Mouse (Mus musculus) right cerebral cortex, adult 18-20 months (tissue): ENCODE measurements at regions not wholly inside any gene's neighbourhood (a gene's known extent, or its start where the extent isn't known, plus 50 kb on each side); places are given as distances from the start of the nearest gene placed in this dataset.

ENCODE experiments used
- DNase-seq: peaks from one replicate; pipeline ENCODE4 v3.0.0; 2022; ENCODE audit warnings: mixed read lengths

GRCm38 (mm10) chr7:145102692-145103091 lies 105.2 kb downstream of the 1810010D01Rik start:
- DNase-seq = no peak

- DNase-seq = no peak
These were observed 105.7 kb downstream of the 1810010D01Rik start for GRCm38 (mm10) chr7:145102216-145102615.

- no peak for DNase-seq
These were observed 109.6 kb downstream of the 1810010D01Rik start for GRCm38 (mm10) chr7:145098335-145098734.

DNA sequence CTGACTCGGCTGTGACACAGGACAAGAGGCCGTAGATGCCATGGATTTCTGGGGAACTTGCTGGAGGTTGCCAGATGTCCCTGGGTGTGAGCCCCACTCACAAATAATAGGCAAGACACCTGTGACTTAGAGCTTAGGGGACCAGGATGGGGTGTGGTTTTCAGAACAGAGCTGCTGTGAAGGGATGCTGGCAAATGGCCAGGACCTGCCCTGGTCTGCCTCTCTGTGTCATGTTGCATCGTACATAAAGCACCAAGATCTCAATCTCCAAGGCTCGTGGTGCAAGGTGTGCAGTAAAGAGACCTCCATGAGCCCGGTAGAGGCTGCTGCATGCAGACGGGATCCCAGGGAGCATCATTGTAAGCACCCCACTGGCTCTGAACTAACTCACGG lies 113.8 kb downstream of the 1810010D01Rik start:
- DNase-seq = no peak

DNA sequence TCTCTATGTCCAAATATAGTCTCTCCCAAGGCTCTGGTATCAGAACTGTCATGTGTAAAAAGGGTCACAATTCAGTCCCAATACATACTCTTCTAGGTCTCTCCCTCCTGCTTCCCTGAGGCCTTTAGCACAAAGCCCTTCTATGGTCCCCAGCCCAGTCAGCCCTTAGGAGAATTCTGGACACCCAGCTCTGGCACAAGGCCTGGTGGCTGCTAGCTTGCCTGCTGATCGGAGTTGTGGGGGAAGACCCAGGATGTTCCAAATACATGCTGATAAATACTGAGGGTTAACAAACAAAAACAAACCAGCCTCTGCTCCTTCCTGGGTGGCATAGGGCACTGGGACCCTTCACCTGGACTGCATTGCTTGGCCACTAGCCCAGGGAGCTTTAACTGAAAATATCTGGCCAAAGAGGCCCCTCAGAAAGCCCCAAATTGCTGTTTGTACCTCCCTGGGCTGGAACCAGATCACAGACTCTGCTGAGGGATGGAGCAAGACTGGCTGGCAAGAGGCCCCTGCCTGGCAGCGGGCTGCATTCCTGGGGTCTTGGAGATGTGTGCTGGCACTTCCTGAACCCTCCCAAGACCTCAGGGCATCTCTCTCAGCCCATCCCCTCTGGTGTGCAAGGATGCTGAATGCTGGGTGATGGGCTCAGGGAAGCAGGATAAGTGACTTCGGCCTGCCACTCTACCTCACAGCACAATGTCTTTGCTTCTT lies 114.3 kb downstream of the 1810010D01Rik start:
- no peak for DNase-seq

DNA sequence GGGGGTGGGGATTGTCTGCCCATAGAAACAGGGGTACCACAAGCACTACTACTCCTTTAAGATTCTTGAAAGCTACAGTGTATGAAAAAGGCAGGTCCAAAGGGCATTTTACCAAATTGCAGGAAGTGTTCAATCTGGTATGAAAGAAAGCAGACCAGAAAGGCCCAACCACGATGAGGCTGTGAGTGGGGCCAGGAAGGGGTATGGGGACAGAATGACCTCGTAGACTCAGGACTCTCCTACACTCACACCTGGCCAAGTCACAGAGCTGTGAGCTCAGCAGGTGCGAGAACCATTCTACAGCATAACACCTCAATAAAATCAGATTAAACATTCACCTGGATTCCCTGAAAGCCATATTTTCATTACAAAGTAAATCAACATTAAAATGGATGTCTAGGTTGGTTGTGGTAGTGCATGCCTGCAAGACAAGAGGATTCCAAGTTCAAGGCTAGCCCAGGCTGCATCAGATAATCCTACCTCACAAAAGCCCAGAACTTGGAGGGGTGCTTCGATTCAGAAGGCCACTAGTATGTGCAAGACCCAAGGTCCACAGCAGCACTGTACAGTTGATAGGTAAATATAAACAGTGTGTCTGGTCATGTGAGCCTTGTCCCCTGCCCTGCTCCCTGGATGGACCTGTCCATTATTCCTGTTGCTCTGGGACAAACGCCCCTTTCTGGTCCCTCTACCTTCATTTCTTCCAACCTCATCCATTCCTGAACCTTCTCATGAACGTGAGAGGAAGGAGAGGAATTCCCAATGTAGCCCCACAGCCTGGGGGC lies 115.3 kb downstream of the 1810010D01Rik start:
- no peak for DNase-seq

GRCm38 (mm10) chr7:145090849-145091248 lies 117.1 kb downstream of the 1810010D01Rik start:
- DNase-seq = no peak

DNA sequence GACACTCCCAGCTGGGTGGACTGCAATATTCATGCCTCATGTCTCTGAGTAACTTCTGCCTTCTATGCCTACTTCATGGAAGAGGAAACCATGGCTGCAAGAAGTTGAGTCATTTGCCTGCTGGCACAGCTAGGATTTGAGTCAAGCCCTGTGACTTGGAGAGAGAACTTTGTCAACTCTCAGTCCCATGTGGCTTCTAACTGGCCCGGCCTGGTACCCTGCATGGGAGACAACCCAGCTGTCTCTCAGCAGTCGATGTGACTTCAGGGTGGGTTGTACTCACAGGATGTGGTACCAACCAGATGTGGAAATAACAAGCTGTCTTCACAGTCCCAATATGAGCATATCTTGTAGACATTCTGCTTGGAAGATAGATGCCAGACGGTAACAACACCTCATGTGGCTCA lies 118.6 kb downstream of the 1810010D01Rik start:
- DNase-seq = no peak

GRCm38 (mm10) chr7:145088655-145089054 lies 119.3 kb downstream of the 1810010D01Rik start:
- DNase-seq = no peak

DNA sequence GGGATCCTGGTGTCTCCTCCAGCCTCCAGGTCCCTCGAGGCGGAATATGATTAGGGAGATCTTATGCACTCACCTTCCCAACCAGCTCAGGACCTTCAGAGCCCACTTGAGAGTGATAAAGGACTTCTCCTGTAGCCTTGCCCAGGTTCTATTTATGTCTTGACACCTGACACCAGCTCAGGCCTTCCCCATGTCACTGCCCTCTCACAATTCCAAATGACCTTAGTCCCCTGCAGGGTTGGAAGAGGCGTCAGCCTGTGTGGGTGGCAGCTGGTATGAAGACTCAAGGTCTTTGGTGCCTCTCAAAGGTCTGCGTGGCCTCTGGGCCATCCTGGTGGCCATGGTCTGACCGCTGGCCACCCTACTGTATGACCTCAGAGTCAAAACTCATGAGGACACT lies 120.1 kb downstream of the 1810010D01Rik start:
- DNase-seq = no peak

DNA sequence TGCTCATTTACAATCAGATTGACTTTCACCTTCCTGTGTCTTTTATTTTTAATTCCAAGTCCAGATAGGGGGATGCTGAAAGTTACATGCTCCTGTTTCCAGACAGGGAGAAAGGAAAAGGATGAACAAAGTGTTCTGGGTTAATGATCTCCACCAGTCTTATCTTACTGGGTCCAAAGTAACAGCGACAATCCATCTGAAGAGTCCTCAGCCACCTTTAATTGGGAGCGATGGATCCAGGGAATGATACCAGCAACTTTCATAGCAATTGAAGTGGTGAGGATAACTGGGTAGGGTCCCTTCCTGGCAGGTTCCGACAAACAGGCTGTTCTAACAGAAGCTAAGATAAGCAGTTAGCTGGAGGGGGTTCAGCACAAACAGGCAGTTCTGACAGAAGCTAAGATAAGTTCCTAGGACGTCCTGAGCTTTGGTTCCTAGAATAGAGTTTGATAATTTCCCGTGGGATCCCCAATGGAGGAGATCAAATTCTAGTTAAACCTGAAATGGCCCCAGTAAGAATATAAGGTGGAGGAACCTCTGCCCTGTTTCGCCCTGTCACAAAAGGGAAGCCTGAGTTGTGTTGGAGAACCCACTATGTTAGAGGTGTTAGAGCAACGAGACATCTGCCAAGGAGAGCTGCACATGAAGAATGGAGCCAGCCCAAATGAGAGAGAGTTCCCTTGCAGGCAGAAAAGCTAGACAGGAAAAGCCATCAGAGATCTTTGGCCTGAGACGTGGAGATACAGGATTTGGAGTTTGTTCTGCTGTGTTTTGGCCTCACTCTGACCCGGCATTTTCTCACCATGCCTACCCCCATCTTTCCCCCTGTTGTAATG lies 124.8 kb downstream of the 1810010D01Rik start:
- DNase-seq = no peak

- no peak for DNase-seq
These were observed 132.5 kb upstream of the Ccnd1 start for GRCm38 (mm10) chr7:145071996-145072790.

GRCm38 (mm10) chr7:145071533-145071932 lies 131.8 kb upstream of the Ccnd1 start:
- no peak for DNase-seq

GRCm38 (mm10) chr7:145067366-145067765 lies 127.6 kb upstream of the Ccnd1 start:
- DNase-seq = no peak

DNA sequence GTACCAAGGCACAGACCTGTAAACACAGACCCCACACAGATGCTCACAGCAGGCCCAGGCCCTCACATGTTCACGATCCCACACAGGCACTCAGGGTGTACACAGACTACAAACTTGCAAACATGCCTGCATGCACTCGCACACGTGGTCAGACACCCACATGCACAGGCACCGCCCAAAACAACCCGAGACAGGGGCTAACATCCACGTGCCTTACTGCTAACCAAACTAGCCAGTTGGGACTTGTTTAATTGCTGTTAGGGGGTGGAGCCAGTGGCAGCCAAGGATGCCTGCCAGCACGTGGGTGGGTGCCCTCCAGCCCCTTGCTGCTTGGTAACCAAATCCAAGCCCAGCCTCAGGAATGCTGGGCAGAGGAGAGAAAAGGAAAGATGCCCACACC lies 116.6 kb upstream of the Ccnd1 start:
- no peak for DNase-seq

DNA sequence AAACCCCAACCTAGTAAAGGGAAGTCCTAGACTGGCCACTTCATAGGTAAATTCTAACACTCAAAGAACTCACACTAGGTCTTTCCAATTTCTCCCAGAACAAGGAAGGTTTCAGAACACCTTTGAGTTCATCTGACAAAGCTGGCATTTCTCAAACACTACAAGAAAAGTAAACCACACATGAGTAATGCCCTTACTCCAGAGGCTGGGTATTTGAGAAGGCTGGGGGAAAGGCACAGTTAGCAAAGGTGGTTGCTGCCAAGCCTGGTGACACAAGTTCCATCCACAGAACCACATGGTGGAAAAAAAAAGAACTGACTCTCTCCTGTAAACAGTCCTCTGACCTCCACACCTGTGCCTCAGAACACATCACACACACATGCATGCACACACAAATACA lies 111.9 kb upstream of the Ccnd1 start:
- no peak for DNase-seq

- no peak for DNase-seq
These were observed 111.0 kb upstream of the Ccnd1 start for GRCm38 (mm10) chr7:145050729-145051128.

GRCm38 (mm10) chr7:145048481-145048877 lies 108.8 kb upstream of the Ccnd1 start:
- DNase-seq = no peak

DNA sequence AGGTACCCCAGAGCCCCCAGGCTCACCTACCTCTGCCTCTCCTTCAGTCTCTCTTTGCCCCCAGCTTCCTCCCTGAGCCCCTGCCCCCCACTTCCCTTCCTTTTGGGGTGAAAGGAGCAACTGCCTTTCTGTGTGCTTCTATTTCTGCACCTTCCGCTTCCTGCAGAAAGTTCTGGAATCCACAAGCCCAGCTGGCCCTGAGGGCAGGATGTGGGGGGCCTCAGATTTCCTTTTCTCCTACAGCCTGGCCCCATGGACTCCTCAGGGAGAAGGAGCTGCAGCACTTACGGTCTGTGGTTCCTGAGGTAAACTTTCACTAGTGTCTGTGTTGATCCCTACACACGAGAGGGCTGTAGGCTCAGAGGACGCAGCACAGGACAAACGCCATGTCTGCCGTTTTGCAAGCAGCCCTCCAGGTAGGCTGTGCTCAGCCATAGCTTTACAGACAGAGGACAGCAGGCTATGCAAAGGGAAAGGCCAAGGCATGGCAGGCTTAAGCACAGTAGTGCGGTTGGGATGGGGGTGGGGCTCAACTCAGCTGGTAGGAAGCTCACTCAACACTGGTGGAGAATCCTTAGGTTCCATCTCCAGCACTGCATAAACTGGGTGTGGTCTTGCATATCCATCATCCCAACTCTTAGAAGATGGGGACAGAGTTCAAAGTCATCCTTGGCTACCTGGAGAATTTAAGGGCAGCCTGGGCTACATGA lies 108.2 kb upstream of the Ccnd1 start:
- no peak for DNase-seq

DNA sequence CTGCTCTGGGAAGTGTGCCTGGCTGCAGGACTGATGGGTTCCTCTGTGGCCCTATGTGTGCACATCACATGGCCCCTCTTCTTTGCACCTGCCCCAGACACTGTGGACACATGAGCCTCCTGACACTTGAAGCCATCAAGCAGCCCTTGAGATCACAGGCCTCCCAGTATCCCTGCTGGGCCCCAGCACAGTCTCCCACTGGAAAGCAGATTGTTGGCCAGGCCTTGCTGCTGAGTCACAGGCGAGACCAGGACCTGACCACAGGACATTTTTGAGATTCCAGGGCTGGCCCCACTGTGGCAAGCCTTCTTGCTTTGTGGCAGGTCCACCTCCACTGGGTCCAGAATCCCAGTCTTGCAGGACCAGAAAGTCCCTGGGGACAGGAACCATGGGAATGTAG lies 105.5 kb upstream of the Ccnd1 start:
- no peak for DNase-seq

GRCm38 (mm10) chr7:145043455-145044149 lies 103.9 kb upstream of the Ccnd1 start:
- no peak for DNase-seq
